Mouse (Mus musculus): ENCODE data around the gene Dnajb11.

DNA sequence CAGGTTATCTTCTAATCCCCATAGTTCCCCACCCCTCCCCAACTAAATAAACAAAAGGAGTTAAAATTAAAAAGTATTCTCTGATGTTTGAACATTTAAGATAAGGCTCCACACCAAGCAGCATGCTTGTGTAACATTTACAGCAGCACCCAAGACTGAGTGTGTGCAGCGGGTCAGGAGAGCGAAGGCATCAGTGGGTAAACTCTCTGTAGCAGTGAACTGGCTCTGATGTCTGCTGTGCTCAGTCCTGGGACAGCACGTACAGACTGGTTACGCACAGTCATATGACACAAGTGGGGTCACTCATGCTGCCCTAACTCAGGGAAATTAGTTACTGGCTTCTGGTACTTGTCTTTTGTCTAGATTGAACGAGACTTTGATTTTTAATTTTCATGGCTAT lies 14.8 kb upstream of the Dnajb11 start:
- TF ChIP-seq GATA1 (IDR thresholded peaks at IDR 0.05; ENCODE audit: low read length) = no peak
- no peak for TF ChIP-seq TAL1 (IDR thresholded peaks at IDR 0.05; ENCODE audit: low read length)
